Comparison of ENCODE assay signal across 25 mouse cellular contexts in genomic region chr17:71291897-71292420, GRCm38 (mm10). TPM values are rescaled to one million over a fixed set of nuclear protein-coding genes. Genes with fewer than 3 reads are reported as not detected.
A peak's percentile ranks its signal among the peaks of the same experiment; 100 is the strongest.
DNase-seq lines count a peak whose midpoint lies in the region; ATAC-seq and TF ChIP-seq lines count a peak whose summit lies in the region.
"Had no signal": no experiment of that assay in that cellular context is flagged by ENCODE, and none has a peak within 500 bp of the region (broad histone marks: within the 10 kb centered on the region; RNA-seq: fewer than 3 reads in every experiment).

No protein-coding gene starts in this region.

- no peak for ATAC-seq in heart, embryonic 13.5 days (ENCODE audit: extremely low read depth, insufficient number of reproducible peaks, low FRiP score, low TSS enrichment)
- ATAC-seq in liver, embryonic 11.5 days (replicated peaks; ENCODE audit: low FRiP score) = no peak
- no peak for ATAC-seq in liver, embryonic 14.5 days (ENCODE audit: insufficient read depth)
- ATAC-seq: forebrain, embryonic 16.5 days; midbrain, embryonic 15.5 days had no signal

- no peak for TF ChIP-seq CTCF in liver, embryonic 14.5 days (IDR thresholded peaks at IDR 0.05; ENCODE audit: low read depth)

- no peak overlapping the region for H3K4me3 ChIP-seq in heart, embryonic 13.5 days
- H3K4me3 ChIP-seq in liver, embryonic 11.5 days (ENCODE audit: low read depth, low read length) = no peak overlapping the region
- no peak overlapping the region for H3K4me3 ChIP-seq in liver, embryonic 14.5 days (ENCODE audit: insufficient read depth in 1 of 2, low read depth in 2 of 2, low read length in 2 of 2)
- H3K4me3 ChIP-seq: gastrocnemius, adult 2 months; hindbrain, embryonic 13.5 days; midbrain, embryonic 10.5 days; midbrain, embryonic 15.5 days; neural tube, embryonic 15.5 days; stomach, embryonic 15.5 days had no signal

- H3K27me3 ChIP-seq in heart, embryonic 13.5 days (replicated peaks) = no peaks in the 10 kb centered on the region
- H3K27me3 ChIP-seq in liver, embryonic 11.5 days (replicated peaks; ENCODE audit: control insufficient read depth, insufficient read depth, low read length) = no peaks in the 10 kb centered on the region
- no peaks in the 10 kb centered on the region for H3K27me3 ChIP-seq in liver, embryonic 14.5 days (ENCODE audit: control insufficient read depth, insufficient read depth, low read length)
- H3K27me3 ChIP-seq: hindbrain, embryonic 13.5 days; midbrain, embryonic 15.5 days; neural tube, embryonic 15.5 days; stomach, embryonic 15.5 days had no signal

- peaks cover 77% of the 10 kb centered on the region for H3K4me1 ChIP-seq in heart, embryonic 13.5 days
- H3K4me1 ChIP-seq in liver, embryonic 11.5 days (replicated peaks; ENCODE audit: control insufficient read depth, insufficient read depth, low read length) = peaks cover 58% of the 10 kb centered on the region
- peaks cover 81% of the 10 kb centered on the region in 2 experiments for H3K4me1 ChIP-seq in liver, embryonic 14.5 days (replicated peaks; ENCODE audit: control insufficient read depth in 2 of 2, insufficient read depth in 2 of 2, low read length in 1 of 2)
- H3K4me1 ChIP-seq: hindbrain, embryonic 13.5 days; midbrain, embryonic 10.5 days; midbrain, embryonic 15.5 days; neural tube, embryonic 15.5 days; stomach, embryonic 15.5 days had no signal

- H3K36me3 ChIP-seq in heart, embryonic 13.5 days = no peaks in the 10 kb centered on the region
- H3K36me3 ChIP-seq in liver, embryonic 11.5 days (ENCODE audit: control insufficient read depth, insufficient read depth, low read length) = 0 out of 2 replicates have a peak, but pooled peaks cover 2% of the 10 kb centered on the region
- no peaks in the 10 kb centered on the region; the same call in 1 of the 2 replicates for H3K36me3 ChIP-seq in liver, embryonic 14.5 days (replicated peaks; ENCODE audit: control insufficient read depth, insufficient read depth, low read depth)
- H3K36me3 ChIP-seq: hindbrain, embryonic 13.5 days; midbrain, embryonic 10.5 days; midbrain, embryonic 15.5 days; neural tube, embryonic 15.5 days; stomach, embryonic 15.5 days had no signal

- H3K9me3 ChIP-seq in heart, embryonic 13.5 days = no peaks in the 10 kb centered on the region
- no peaks in the 10 kb centered on the region for H3K9me3 ChIP-seq in liver, embryonic 11.5 days (ENCODE audit: control insufficient read depth, low read length)
- no peaks in the 10 kb centered on the region for H3K9me3 ChIP-seq in liver, embryonic 14.5 days (ENCODE audit: control insufficient read depth, low read length)
- H3K9me3 ChIP-seq: hindbrain, embryonic 13.5 days; midbrain, embryonic 10.5 days; midbrain, embryonic 15.5 days; neural tube, embryonic 15.5 days; stomach, embryonic 15.5 days had no signal

- no peak for TF ChIP-seq EP300 in liver, embryonic 14.5 days (IDR thresholded peaks at IDR 0.05; ENCODE audit: low read depth)

- H3K9ac ChIP-seq in heart, embryonic 13.5 days = no peak overlapping the region
- H3K9ac ChIP-seq in liver, embryonic 11.5 days (ENCODE audit: low read depth, low read length) = no peak overlapping the region
- peak overlapping the region; percentile 57 for H3K9ac ChIP-seq in liver, embryonic 14.5 days (replicated peaks)
- H3K9ac ChIP-seq: hindbrain, embryonic 13.5 days; lung, embryonic 14.5 days; midbrain, embryonic 15.5 days; neural tube, embryonic 15.5 days; stomach, embryonic 15.5 days had no signal

- WGBS in heart, embryonic 13.5 days = 75% methylated on average over 6 of the region's 6 CpGs
- WGBS in liver, embryonic 11.5 days = 76% methylated on average over 6 of the region's 6 CpGs
- WGBS in liver, embryonic 14.5 days (ENCODE audit: insufficient replicate concordance) = 48% methylated on average over 6 of the region's 6 CpGs

- H3K4me2 ChIP-seq in heart, embryonic 13.5 days = peak overlapping the region; percentile 54
- H3K4me2 ChIP-seq in liver, embryonic 11.5 days = no peak overlapping the region
- H3K4me2 ChIP-seq in liver, embryonic 14.5 days (ENCODE audit: low read depth) = peak overlapping the region; percentile 65
- H3K4me2 ChIP-seq: hindbrain, embryonic 13.5 days; lung, embryonic 14.5 days; midbrain, embryonic 15.5 days; neural tube, embryonic 15.5 days; stomach, embryonic 15.5 days had no signal

- no peak for DNase-seq in heart, postnatal 4 days
- no peak for DNase-seq in liver, embryonic 11.5 days (ENCODE audit: low spot score)
- no peak for DNase-seq in liver
- DNase-seq in liver, embryonic 14.5 days (ENCODE audit: low read depth in 3 of 3, low spot score in 3 of 3) = no peak
- DNase-seq in urinary bladder, adult 2 months (ENCODE audit: low spot score) = no peak
- no peak for DNase-seq in thymus, postnatal 25 days
- DNase-seq: adrenal gland, adult 8-10 months; B cell, adult 2 months; cerebellum, adult 2 months; cerebellum, postnatal 14 days; gastrocnemius, adult 2 months; kidney, adult 9 months; kidney, postnatal 10 days; layer of hippocampus, postnatal 36 days; left cerebral cortex, postnatal 4 days; lung, embryonic 14.5 days; retina, postnatal 1 day; right cerebral cortex, postnatal 14 days had no signal

- peak overlapping the region; percentile 86 for H3K27ac ChIP-seq in heart, embryonic 13.5 days (replicated peaks)
- peak overlapping the region; percentile 88 for H3K27ac ChIP-seq in liver, embryonic 11.5 days (ENCODE audit: low read depth, low read length)
- peak overlapping the region; percentile 97 for H3K27ac ChIP-seq in liver, embryonic 14.5 days
- H3K27ac ChIP-seq: gastrocnemius, adult 2 months; hindbrain, embryonic 13.5 days; midbrain, embryonic 10.5 days; midbrain, embryonic 15.5 days; neural tube, embryonic 15.5 days; stomach, embryonic 15.5 days had no signal

RNA-seq across cellular contexts. Expression of gene Emilin2, which starts 19.8 kb away (rescaled TPM):
- polyA plus RNA-seq in heart, embryonic 13.5 days (2015; fragmentation: Nextera tagmentation; extraction: Ambion mirVana) = 47.4 and 51.7 TPM in 2 replicates
- 100 to 1,000 TPM; 169 to 172 TPM for total RNA-seq in heart, postnatal 4 days (2021)
- polyA plus RNA-seq in liver, embryonic 11.5 days (2014; fragmentation: Nextera tagmentation; extraction: Ambion mirVana) = 31.3 and 33.4 TPM in 2 replicates
- polyA plus RNA-seq in liver, embryonic 14.5 days (2012; rRNA removed) = 13.2 and 17.3 TPM in 2 replicates
- 24.1 and 27.5 TPM in 2 replicates for polyA plus RNA-seq in liver, embryonic 14.5 days (2014; fragmentation: Nextera tagmentation; extraction: Ambion mirVana)
- polyA plus RNA-seq in urinary bladder, adult 2 months (2012; rRNA removed) = 7.0 and 13.9 TPM in 2 replicates
